Mouse (Mus musculus) limb, embryonic 15.5 days (tissue): Measurements from ENCODE around the gene Ttk. TPM values are rescaled to one million over a fixed set of nuclear protein-coding genes. Genes with fewer than 3 reads are reported as not detected.

Experiments used
- ATAC-seq: fragments of 200-750 bp; cut with Nextera tagmentation; 2 replicates; pipeline ENCODE4 v1.8.0; 2017; ENCODE audit warnings: low read depth, moderate TSS enrichment; ENCODE audit not compliant: insufficient number of reproducible peaks, low FRiP score, low TSS enrichment
- H3K27ac ChIP-seq: fragments of 300-500 bp; sonication (generic); 2 replicates; pipeline ENCODE4 v1.5.1; 2015; ENCODE audit warnings: moderate library complexity, mild to moderate bottlenecking, inconsistent platforms
- H3K27me3 ChIP-seq: fragments of 300-500 bp; sonication (generic); 2 replicates; pipeline ENCODE4 v1.6.1; 2015; ENCODE audit warnings: inconsistent platforms
- H3K36me3 ChIP-seq: fragments of 300-500 bp; sonication (generic); 2 replicates; pipeline ENCODE4 v1.6.1; 2015; ENCODE audit warnings: inconsistent platforms
- H3K4me1 ChIP-seq: fragments of 300-500 bp; sonication (generic); 2 replicates; pipeline ENCODE4 v1.6.1; 2015; ENCODE audit warnings: inconsistent platforms
- H3K4me2 ChIP-seq: fragments of 300-500 bp; sonication (generic); 2 replicates; pipeline ENCODE4 v1.6.1; 2015; ENCODE audit warnings: mild to moderate bottlenecking, inconsistent platforms
- H3K4me3 ChIP-seq: fragments of 300-500 bp; sonication (generic); 2 replicates; pipeline ENCODE4 v1.5.1; 2015; ENCODE audit warnings: mild to moderate bottlenecking, inconsistent platforms
- H3K9ac ChIP-seq: fragments of 300-500 bp; sonication (generic); 2 replicates; pipeline ENCODE4 v1.6.1; 2015; ENCODE audit warnings: inconsistent platforms
- H3K9me3 ChIP-seq: fragments of 300-500 bp; sonication (generic); 2 replicates; pipeline ENCODE4 v1.6.1; 2016; ENCODE audit warnings: inconsistent platforms
- WGBS: fragments of 180-500 bp; shearing (Covaris S2); methylation state at CpG from one replicate; pipeline ENCODE4 v1.1.7; 2015; 5-methylcytosine and 5-hydroxymethylcytosine counted together
- polyA plus RNA-seq: library from polyadenylated mRNA; unstranded; fragments of >200 nt; fragmentation: Nextera tagmentation; extraction: Ambion mirVana; gene quantifications from 2 replicates; pipeline ENCODE4 v1.2.1, GENCODE M21; 2015

Gene Ttk
- polyA plus RNA-seq, 1 experiment from 2014 or later = 26.1 TPM

- WGBS = 60% methylated on average over 3 of the region's 3 CpGs
- Histone ChIP-seq H3K9me3 (no peaks in the 10 kb centered on the region), H3K4me2 (no peak overlapping the region), H3K27ac (no peak overlapping the region), H3K4me1 (no peaks in the 10 kb centered on the region), H3K27me3 (no peaks in the 10 kb centered on the region), H3K9ac (no peak overlapping the region), H3K36me3 (no peaks in the 10 kb centered on the region), H3K4me3 (no peak overlapping the region)
- ATAC-seq = no peak
Observed at GRCm38 (mm10) chr9:83907017-83907416, 72.5 kb downstream of the Ttk start.

GRCm38 (mm10) chr9:83909836-83910235 is 75.3 kb downstream of the Ttk start:
- Histone ChIP-seq H3K9ac (no peak overlapping the region), H3K9me3 (no peaks in the 10 kb centered on the region), H3K36me3 (no peaks in the 10 kb centered on the region), H3K4me1 (no peaks in the 10 kb centered on the region), H3K27ac (no peak overlapping the region), H3K27me3 (no peaks in the 10 kb centered on the region), H3K4me2 (no peak overlapping the region), H3K4me3 (no peak overlapping the region)
- no peak for ATAC-seq
- 94% methylated on average over 2 of the region's 2 CpGs for WGBS

GRCm38 (mm10) chr9:83910926-83911325 is 76.4 kb downstream of the Ttk start:
- Histone ChIP-seq H3K27ac (no peak overlapping the region), H3K9ac (no peak overlapping the region), H3K4me1 (no peaks in the 10 kb centered on the region), H3K4me2 (no peak overlapping the region), H3K27me3 (no peaks in the 10 kb centered on the region), H3K9me3 (no peaks in the 10 kb centered on the region), H3K36me3 (no peaks in the 10 kb centered on the region), H3K4me3 (no peak overlapping the region)
- no peak for ATAC-seq
- WGBS = 74% methylated on average over 2 of the region's 2 CpGs

Other genes starting within 250 kb of the Ttk start
- gene Elovl4, start 28.4 kb upstream of the Ttk start, polyA plus RNA-seq = 153 and 168 TPM in 2 replicates
- gene Bckdhb, start 90.5 kb downstream of the Ttk start, polyA plus RNA-seq = 40.7 and 46.0 TPM in 2 replicates